Mouse (Mus musculus): Measurements from ENCODE around the gene Krt78.

Gene Krt78

GRCm38 (mm10) chr15:101970536-101970935 lies 16.4 kb upstream of the Krt78 start:
- no peak for DNase-seq (ENCODE audit: low read depth)

GRCm38 (mm10) chr15:101966808-101967207 lies 12.7 kb upstream of the Krt78 start:
- no peak for DNase-seq (ENCODE audit: low read depth)

GRCm38 (mm10) chr15:101958891-101959290 lies 4.8 kb upstream of the Krt78 start:
- no peak for DNase-seq (ENCODE audit: low read depth)

GRCm38 (mm10) chr15:101952733-101953474 lies 1.2 kb downstream of the Krt78 start:
- DNase-seq (ENCODE audit: low read depth): no peak

GRCm38 (mm10) chr15:101945430-101945829 lies 8.7 kb downstream of the Krt78 start:
- no peak for DNase-seq (ENCODE audit: low read depth)

GRCm38 (mm10) chr15:101941948-101942347 lies 12.1 kb downstream of the Krt78 start:
- no peak for DNase-seq (ENCODE audit: low read depth)

GRCm38 (mm10) chr15:101940274-101940829 lies 13.7 kb downstream of the Krt78 start, which contains the start of gene Krt79:
Gene Krt79 (minus strand): TSS chr15:101940324.
- DNase-seq (ENCODE audit: low read depth): no peak

- no peak for DNase-seq (ENCODE audit: low read depth)
Measured at GRCm38 (mm10) chr15:101938600-101939308, 15.3 kb downstream of the Krt78 start.

GRCm38 (mm10) chr15:101933024-101933423 lies 21.1 kb downstream of the Krt78 start:
- no peak for DNase-seq (ENCODE audit: low read depth)

- no peak for DNase-seq (ENCODE audit: low read depth)
Measured at GRCm38 (mm10) chr15:101929666-101930065, 24.4 kb downstream of the Krt78 start.

GRCm38 (mm10) chr15:101929087-101929486 lies 25.0 kb downstream of the Krt78 start:
- DNase-seq (ENCODE audit: low read depth): peak; percentile 3

GRCm38 (mm10) chr15:101927340-101928080 lies 26.6 kb downstream of the Krt78 start:
- DNase-seq (ENCODE audit: low read depth): no peak

GRCm38 (mm10) chr15:101925041-101925440 lies 29.0 kb downstream of the Krt78 start:
- no peak for DNase-seq (ENCODE audit: low read depth)

- DNase-seq (ENCODE audit: low read depth): no peak
Measured at GRCm38 (mm10) chr15:101924635-101925034, 29.5 kb downstream of the Krt78 start, which contains the start of gene Krt4. Gene Krt4 (minus strand): TSS chr15:101924735.

GRCm38 (mm10) chr15:101922296-101922695 lies 31.8 kb downstream of the Krt78 start:
- DNase-seq (ENCODE audit: low read depth): no peak

- no peak for DNase-seq (ENCODE audit: low read depth)
Measured at GRCm38 (mm10) chr15:101916072-101916471, 38.0 kb downstream of the Krt78 start.

- DNase-seq (ENCODE audit: low read depth): no peak
Measured at GRCm38 (mm10) chr15:101904849-101905248, 49.2 kb downstream of the Krt78 start.

- no peak for DNase-seq (ENCODE audit: low read depth)
Measured at GRCm38 (mm10) chr15:101902171-101903149, 51.6 kb downstream of the Krt78 start.

Measured in induced T-regulatory cell, adult 2 months (primary cell).